Mouse (Mus musculus) embryonic facial prominence, embryonic 11.5 days (tissue): ENCODE measurements around the gene Gan. TPM values are rescaled to one million over a fixed set of nuclear protein-coding genes. Genes with fewer than 3 reads are reported as not detected.

Source experiments
- ATAC-seq: fragments of 200-750 bp; cut with Nextera tagmentation; replicated peaks from 2 replicates; pipeline ENCODE4 v1.8.0; 2017; ENCODE audit warnings: low read depth; ENCODE audit not compliant: insufficient number of reproducible peaks, low FRiP score, low TSS enrichment
- DNase-seq: peaks from one replicate; pipeline ENCODE4 v3.0.0-alpha.2; 2015; ENCODE audit warnings: low spot score
- H3K27ac ChIP-seq: fragments of 300-500 bp; sonication (generic); replicated peaks from 2 replicates; pipeline ENCODE4 v1.5.1; 2014; ENCODE audit warnings: mild to moderate bottlenecking, low read depth, low read length, control low read depth
- H3K27me3 ChIP-seq: fragments of 300-500 bp; sonication (generic); 2 replicates; pipeline ENCODE4 v1.6.1; 2014; ENCODE audit warnings: mild to moderate bottlenecking, low read length, moderate library complexity, mixed read lengths; ENCODE audit not compliant: control insufficient read depth, insufficient read depth
- H3K36me3 ChIP-seq: fragments of 300-500 bp; sonication (generic); replicated peaks from 2 replicates; pipeline ENCODE4 v1.6.1; 2014; ENCODE audit warnings: low read depth, mild to moderate bottlenecking, low read length, moderate library complexity, mixed read lengths; ENCODE audit not compliant: control insufficient read depth, insufficient read depth
- H3K4me1 ChIP-seq: fragments of 300-500 bp; sonication (generic); 2 replicates; pipeline ENCODE4 v1.6.1; 2014; ENCODE audit warnings: low read length, mixed read lengths; ENCODE audit not compliant: control insufficient read depth, insufficient read depth
- H3K4me2 ChIP-seq: fragments of 300-500 bp; sonication (generic); 2 replicates; pipeline ENCODE4 v1.6.1; 2014; ENCODE audit warnings: low read depth, mild to moderate bottlenecking, control low read depth, low read length, moderate library complexity
- H3K4me3 ChIP-seq: fragments of 300-500 bp; sonication (generic); 2 replicates; pipeline ENCODE4 v1.5.1; 2014; ENCODE audit warnings: low read depth, low read length, control low read depth
- H3K9ac ChIP-seq: fragments of 300-500 bp; sonication (generic); replicated peaks from 2 replicates; pipeline ENCODE4 v1.6.1; 2014; ENCODE audit warnings: mild to moderate bottlenecking, control low read depth, low read length
- H3K9me3 ChIP-seq: fragments of 300-500 bp; sonication (generic); replicated peaks from 2 replicates; pipeline ENCODE4 v1.6.1; 2016; ENCODE audit warnings: mild to moderate bottlenecking, low read length, inconsistent platforms, mixed read lengths; ENCODE audit not compliant: control insufficient read depth
- WGBS: fragments of 180-500 bp; shearing (Covaris S2); extraction: QIAGEN DNeasy Blood & Tissue Kit; methylation state at CpG from one replicate; pipeline ENCODE4 v1.1.7; 2014; 5-methylcytosine and 5-hydroxymethylcytosine counted together
- polyA plus RNA-seq: library from polyadenylated mRNA; unstranded; fragments of >200 nt; fragmentation: Nextera tagmentation; extraction: Ambion mirVana; gene quantifications from 2 replicates; pipeline ENCODE4 v1.2.1, GENCODE M21; 2014

Gan gene
- polyA plus RNA-seq, 1 experiment from 2014 or later: 1.9 TPM

GRCm38 (mm10) chr8:117257029-117257820, 99.3 kb downstream of the Gan start, which contains the start of gene Cmip:
Gene Cmip, plus strand, starts transcription at chr8:117257064.
- H3K36me3 ChIP-seq: no peaks in the 10 kb centered on the region
- H3K4me2 ChIP-seq: peak within 1 kb of the TSS; percentile 90
- no peaks in the 10 kb centered on the region for H3K9me3 ChIP-seq
- no peaks in the 10 kb centered on the region for H3K27me3 ChIP-seq
- peak within 1 kb of the TSS; percentile 94 for H3K4me3 ChIP-seq
- peak; percentile 30; the same call in 1 of the 2 replicates for ATAC-seq
- H3K4me1 ChIP-seq: peaks cover 9% of the 10 kb centered on the region
- H3K9ac ChIP-seq: peak within 1 kb of the TSS; percentile 95
- peak within 1 kb of the TSS; percentile 72 for H3K27ac ChIP-seq
- 1% methylated on average over 53 of the region's 65 CpGs for WGBS
- peak; percentile 50 for DNase-seq

- H3K36me3 ChIP-seq: no peaks in the 10 kb centered on the region
- no peaks in the 10 kb centered on the region for H3K27me3 ChIP-seq
- H3K27ac ChIP-seq: peak overlapping the region; percentile 72
- peak; percentile 14; the same call in 1 of the 2 replicates for ATAC-seq
- peak overlapping the region; percentile 90 for H3K4me2 ChIP-seq
- H3K4me1 ChIP-seq: peaks cover 9% of the 10 kb centered on the region
- no peaks in the 10 kb centered on the region for H3K9me3 ChIP-seq
- peak overlapping the region; percentile 94 for H3K4me3 ChIP-seq
- WGBS: 6% methylated on average over 22 of the region's 22 CpGs
- peak; percentile 60 for DNase-seq
- H3K9ac ChIP-seq: peak overlapping the region; percentile 95
Measured at GRCm38 (mm10) chr8:117257821-117258575, 100.1 kb downstream of the Gan start.

- 55% methylated on average over 6 of the region's 6 CpGs for WGBS
- H3K9me3 ChIP-seq: no peaks in the 10 kb centered on the region
- no peak for DNase-seq
- H3K36me3 ChIP-seq: no peaks in the 10 kb centered on the region
- H3K27me3 ChIP-seq: no peaks in the 10 kb centered on the region
- peak overlapping the region; percentile 94 for H3K4me3 ChIP-seq
- 0 out of 2 replicates have a peak overlapping the region, but pooled peaks have one; percentile 72 for H3K27ac ChIP-seq
- peak overlapping the region; percentile 95 for H3K9ac ChIP-seq
- ATAC-seq: no peak
- peak overlapping the region; percentile 90 for H3K4me2 ChIP-seq
- H3K4me1 ChIP-seq: peaks cover 9% of the 10 kb centered on the region
Measured at GRCm38 (mm10) chr8:117258576-117259040, 100.7 kb downstream of the Gan start.

GRCm38 (mm10) chr8:117259431-117260001, 101.6 kb downstream of the Gan start:
- Histone ChIP-seq H3K9ac (peak overlapping the region; percentile 95), H3K4me1 (peaks cover 9% of the 10 kb centered on the region), H3K27ac (0 out of 2 replicates have a peak overlapping the region, but pooled peaks have one; percentile 28), H3K4me3 (peak overlapping the region; percentile 94; the same call in 1 of the 2 replicates), H3K36me3 (no peaks in the 10 kb centered on the region), H3K4me2 (peak overlapping the region; percentile 90), H3K9me3 (no peaks in the 10 kb centered on the region), H3K27me3 (no peaks in the 10 kb centered on the region)
- DNase-seq: no peak
- WGBS: 65% methylated on average over 11 of the region's 11 CpGs
- ATAC-seq: no peak

GRCm38 (mm10) chr8:117260234-117260929, 102.4 kb downstream of the Gan start:
- Histone ChIP-seq H3K9ac (peak overlapping the region; percentile 19; the same call in 1 of the 2 replicates), H3K27me3 (no peaks in the 10 kb centered on the region), H3K27ac (no peak overlapping the region), H3K36me3 (no peaks in the 10 kb centered on the region), H3K4me1 (peaks cover 9% of the 10 kb centered on the region), H3K4me2 (peak overlapping the region; percentile 37), H3K9me3 (no peaks in the 10 kb centered on the region), H3K4me3 (0 out of 2 replicates have a peak overlapping the region, but pooled peaks have one; percentile 11)
- no peak for DNase-seq
- 25% methylated on average over 14 of the region's 14 CpGs for WGBS
- no peak for ATAC-seq

- WGBS: 32% methylated on average over 14 of the region's 14 CpGs
- no peak overlapping the region; the same call in 1 of the 2 replicates for H3K9ac ChIP-seq
- 0 out of 2 replicates have a peak overlapping the region, but pooled peaks have one; percentile 11 for H3K4me3 ChIP-seq
- H3K4me2 ChIP-seq: peak overlapping the region; percentile 37
- H3K9me3 ChIP-seq: no peaks in the 10 kb centered on the region
- no peak overlapping the region for H3K27ac ChIP-seq
- H3K4me1 ChIP-seq: peaks cover 9% of the 10 kb centered on the region
- ATAC-seq (no peak), DNase-seq (peak; percentile 33)
- H3K27me3 ChIP-seq: no peaks in the 10 kb centered on the region
- no peaks in the 10 kb centered on the region for H3K36me3 ChIP-seq
Measured at GRCm38 (mm10) chr8:117260930-117261475, 103.1 kb downstream of the Gan start.

GRCm38 (mm10) chr8:117261702-117262101, 103.8 kb downstream of the Gan start:
- H3K4me2 ChIP-seq: no peak overlapping the region
- ATAC-seq: no peak
- peaks cover 9% of the 10 kb centered on the region for H3K4me1 ChIP-seq
- no peak overlapping the region for H3K9ac ChIP-seq
- no peaks in the 10 kb centered on the region for H3K27me3 ChIP-seq
- no peak overlapping the region for H3K4me3 ChIP-seq
- WGBS: 20% methylated on average over 9 of the region's 9 CpGs
- peak; percentile 44 for DNase-seq
- H3K27ac ChIP-seq: no peak overlapping the region
- no peaks in the 10 kb centered on the region for H3K9me3 ChIP-seq
- H3K36me3 ChIP-seq: no peaks in the 10 kb centered on the region
